Mouse (Mus musculus) lung, embryonic 14.5 days (tissue): ENCODE results near the gene Olfr250. TPM values are rescaled to one million over a fixed set of nuclear protein-coding genes. Genes with fewer than 3 reads are reported as not detected.
A peak's percentile ranks its signal among the peaks of the same experiment; 100 is the strongest.
"Not testable (repeated sequence)": the region's sequence is repeated elsewhere in the genome, so short reads cannot be mapped to it uniquely, and the experiment has no call there.

Experiments used
- ATAC-seq: fragments of 200-750 bp; cut with Nextera tagmentation; 2 replicates; pipeline ENCODE4 v1.8.0; 2017; ENCODE audit warnings: mild to moderate bottlenecking, moderate TSS enrichment, moderate library complexity; ENCODE audit not compliant: insufficient read depth
- DNase-seq: peaks from one replicate; pipeline ENCODE4 v3.0.0-alpha.2; 2015
- H3K27ac ChIP-seq: fragments of 300-500 bp; sonication (generic); 2 replicates; pipeline ENCODE4 v1.5.1; 2014; ENCODE audit warnings: low read depth, mild to moderate bottlenecking, moderate library complexity
- H3K27me3 ChIP-seq: fragments of 300-500 bp; sonication (generic); 2 replicates; pipeline ENCODE4 v1.6.1; 2014; ENCODE audit warnings: low read length, control low read depth; ENCODE audit not compliant: insufficient read depth
- H3K36me3 ChIP-seq: fragments of 300-500 bp; sonication (generic); 2 replicates; pipeline ENCODE4 v1.6.1; 2014; ENCODE audit warnings: control low read depth; ENCODE audit not compliant: insufficient read depth
- H3K4me1 ChIP-seq: fragments of 300-500 bp; sonication (generic); 2 replicates; pipeline ENCODE4 v1.6.1; 2014; ENCODE audit warnings: antibody characterized with exemption, control low read depth; ENCODE audit not compliant: insufficient read depth
- H3K4me2 ChIP-seq: fragments of 300-500 bp; sonication (generic); 2 replicates; pipeline ENCODE4 v1.6.1; 2014; ENCODE audit warnings: mild to moderate bottlenecking
- H3K4me3 ChIP-seq: fragments of 300-500 bp; sonication (generic); 2 replicates; pipeline ENCODE4 v1.5.1; 2014; ENCODE audit warnings: low read depth, low read length
- H3K9ac ChIP-seq: fragments of 300-500 bp; sonication (generic); 2 replicates; pipeline ENCODE4 v1.6.1; 2014
- H3K9me3 ChIP-seq: fragments of 300-500 bp; sonication (generic); 2 replicates; pipeline ENCODE4 v1.6.1; 2016; ENCODE audit warnings: low read depth, low read length, control low read depth
- CTCF ChIP-seq: IDR thresholded peaks from 2 replicates; pipeline ENCODE4 v1.5.1; 2016; ENCODE audit warnings: antibody characterized with exemption, low read depth
- WGBS: fragments of 180-500 bp; shearing (Covaris S2); extraction: QIAGEN DNeasy Blood & Tissue Kit; methylation state at CpG from one replicate; pipeline ENCODE4 v1.1.7; 2014; 5-methylcytosine and 5-hydroxymethylcytosine counted together
- polyA plus RNA-seq: library from polyadenylated mRNA; unstranded; fragments of >200 nt; fragmentation: Nextera tagmentation; extraction: Ambion mirVana; gene quantifications from 2 replicates; pipeline ENCODE4 v1.2.1, GENCODE M21; 2014

Gene Olfr250
- polyA plus RNA-seq = not detected in 2 replicates

GRCm38 (mm10) chr9:38366596-38366995 is at the start of gene Olfr250:
Gene Olfr250 (plus strand): TSS chr9:38366896.
- DNase-seq = no peak
- H3K36me3 ChIP-seq = no peaks in the 10 kb centered on the region
- no peaks in the 10 kb centered on the region for H3K4me1 ChIP-seq
- WGBS = 90% methylated on average over 2 of the region's 2 CpGs
- no peak within 1 kb of the TSS for H3K27ac ChIP-seq
- H3K4me3 ChIP-seq = no peak within 1 kb of the TSS
- no peak within 1 kb of the TSS for H3K4me2 ChIP-seq
- no peaks in the 10 kb centered on the region for H3K9me3 ChIP-seq
- TF ChIP-seq CTCF = no peak
- H3K27me3 ChIP-seq = no peaks in the 10 kb centered on the region
- H3K9ac ChIP-seq = no peak within 1 kb of the TSS
- ATAC-seq = no peak

GRCm38 (mm10) chr9:38328760-38329159 is 37.9 kb upstream of the Olfr250 start, which contains the start of gene Olfr25:
Gene Olfr25 (plus strand): TSS chr9:38329060.
- no peaks in the 10 kb centered on the region for H3K4me1 ChIP-seq
- ATAC-seq = no peak
- no peak for TF ChIP-seq CTCF

GRCm38 (mm10) chr9:38348111-38348510 is 18.6 kb upstream of the Olfr250 start, which contains the start of gene Olfr898:
Gene Olfr898 (plus strand): TSS chr9:38348411.
- no peak within 1 kb of the TSS for H3K4me2 ChIP-seq
- ATAC-seq = no peak

More at GRCm38 (mm10) chr9:38328760-38329159, 37.9 kb upstream of the Olfr250 start, which contains the start of gene Olfr25:
- Histone ChIP-seq H3K27ac (no peak within 1 kb of the TSS), H3K27me3 (no peaks in the 10 kb centered on the region), H3K4me3 (no peak within 1 kb of the TSS), H3K9me3 (no peaks in the 10 kb centered on the region), H3K36me3 (no peaks in the 10 kb centered on the region), H3K9ac (no peak within 1 kb of the TSS), H3K4me2 (no peak within 1 kb of the TSS)
- 76% methylated on average over 3 of the region's 3 CpGs for WGBS
- DNase-seq = no peak

GRCm38 (mm10) chr9:38376786-38377185 is 10.1 kb downstream of the Olfr250 start, which contains the start of gene Olfr251:
Gene Olfr251 (plus strand): TSS chr9:38377086.
- WGBS = 48% methylated on average over 2 of the region's 2 CpGs
- no peaks in the 10 kb centered on the region for H3K36me3 ChIP-seq

More at GRCm38 (mm10) chr9:38348111-38348510, 18.6 kb upstream of the Olfr250 start, which contains the start of gene Olfr898:
- no peaks in the 10 kb centered on the region for H3K9me3 ChIP-seq
- no peaks in the 10 kb centered on the region for H3K4me1 ChIP-seq
- no peaks in the 10 kb centered on the region for H3K36me3 ChIP-seq
- no peak for DNase-seq
- WGBS = 92% methylated on average over 4 of the region's 4 CpGs
- no peaks in the 10 kb centered on the region for H3K27me3 ChIP-seq
- H3K4me3 ChIP-seq = no peak within 1 kb of the TSS
- TF ChIP-seq CTCF = no peak
- H3K9ac ChIP-seq = no peak within 1 kb of the TSS
- H3K27ac ChIP-seq = no peak within 1 kb of the TSS

GRCm38 (mm10) chr9:38401398-38401797 is 34.7 kb downstream of the Olfr250 start, which contains the start of gene Olfr147:
Gene Olfr147 (plus strand): TSS chr9:38401698.
- H3K27ac ChIP-seq = no peak within 1 kb of the TSS
- no peak for ATAC-seq
- H3K36me3 ChIP-seq = no peaks in the 10 kb centered on the region
- no peak within 1 kb of the TSS for H3K9ac ChIP-seq
- 80% methylated on average over 1 of the region's 1 CpGs for WGBS
- no peak for DNase-seq
- H3K4me3 ChIP-seq = no peak within 1 kb of the TSS
- TF ChIP-seq CTCF = no peak
- H3K9me3 ChIP-seq = no peaks in the 10 kb centered on the region
- H3K27me3 ChIP-seq = no peaks in the 10 kb centered on the region
- no peak within 1 kb of the TSS for H3K4me2 ChIP-seq
- H3K4me1 ChIP-seq = no peaks in the 10 kb centered on the region

More at GRCm38 (mm10) chr9:38376786-38377185, 10.1 kb downstream of the Olfr250 start, which contains the start of gene Olfr251:
- H3K9ac ChIP-seq = no peak within 1 kb of the TSS
- no peak within 1 kb of the TSS for H3K4me2 ChIP-seq
- no peak for TF ChIP-seq CTCF
- no peak for ATAC-seq
- H3K4me3 ChIP-seq = no peak within 1 kb of the TSS
- no peaks in the 10 kb centered on the region for H3K9me3 ChIP-seq
- no peak for DNase-seq
- no peak within 1 kb of the TSS for H3K27ac ChIP-seq
- no peaks in the 10 kb centered on the region for H3K27me3 ChIP-seq
- H3K4me1 ChIP-seq = no peaks in the 10 kb centered on the region

- H3K27me3 ChIP-seq, ATAC-seq, H3K27ac ChIP-seq, H3K9me3 ChIP-seq, H3K4me3 ChIP-seq, DNase-seq, H3K9ac ChIP-seq, H3K4me1 ChIP-seq, H3K4me2 ChIP-seq, H3K36me3 ChIP-seq: not testable (repeated sequence)
- WGBS = 92% methylated on average over 3 of the region's 3 CpGs
Measured at GRCm38 (mm10) chr9:38407502-38407901, 40.8 kb downstream of the Olfr250 start.

- not testable (repeated sequence) for H3K27me3 ChIP-seq, ATAC-seq, H3K9me3 ChIP-seq, H3K36me3 ChIP-seq, H3K27ac ChIP-seq, H3K4me1 ChIP-seq, H3K4me2 ChIP-seq, H3K4me3 ChIP-seq, H3K9ac ChIP-seq
- peak; percentile 70 for DNase-seq
- WGBS = 86% methylated on average over 14 of the region's 14 CpGs
Measured at GRCm38 (mm10) chr9:38413502-38413901, 46.8 kb downstream of the Olfr250 start.

Other genes with a start within 250 kb of the Olfr250 start
- not detected in 2 replicates for gene Olfr890, start 224.4 kb upstream of the Olfr250 start, polyA plus RNA-seq
- gene Olfr891, start 186.1 kb upstream of the Olfr250 start, polyA plus RNA-seq = not detected in 2 replicates
- gene Olfr893, start 158.5 kb upstream of the Olfr250 start, polyA plus RNA-seq = not detected in 2 replicates
- gene Olfr894, start 148.8 kb upstream of the Olfr250 start, polyA plus RNA-seq = not detected in 2 replicates
- not detected in 2 replicates for gene Olfr143, start 114.1 kb upstream of the Olfr250 start, polyA plus RNA-seq
- not detected in 2 replicates for gene Olfr895, start 99.0 kb upstream of the Olfr250 start, polyA plus RNA-seq
- not detected in 2 replicates for gene Olfr896-ps1, start 75.8 kb upstream of the Olfr250 start, polyA plus RNA-seq
- not detected in 2 replicates for gene Olfr25, start 37.8 kb upstream of the Olfr250 start, polyA plus RNA-seq
- gene Olfr898, start 18.5 kb upstream of the Olfr250 start, polyA plus RNA-seq = not detected in 2 replicates
- gene Olfr251, start 10.2 kb downstream of the Olfr250 start, polyA plus RNA-seq = not detected in 2 replicates
- gene Olfr147, start 34.8 kb downstream of the Olfr250 start, polyA plus RNA-seq = not detected in 2 replicates
- gene Olfr901, start 62.6 kb downstream of the Olfr250 start, polyA plus RNA-seq = not detected in 2 replicates
- gene Olfr902, start 80.8 kb downstream of the Olfr250 start, polyA plus RNA-seq = not detected in 2 replicates
- not detected in 2 replicates for gene Olfr904, start 96.2 kb downstream of the Olfr250 start, polyA plus RNA-seq
- gene Olfr905, start 104.2 kb downstream of the Olfr250 start, polyA plus RNA-seq = not detected in 2 replicates
- not detected in 2 replicates for gene Olfr906, start 120.2 kb downstream of the Olfr250 start, polyA plus RNA-seq
- not detected in 2 replicates for gene Olfr907, start 128.9 kb downstream of the Olfr250 start, polyA plus RNA-seq
- not detected in 2 replicates for gene Olfr911-ps1, start 154.7 kb downstream of the Olfr250 start, polyA plus RNA-seq
- gene Olfr910, start 171.0 kb downstream of the Olfr250 start, polyA plus RNA-seq = not detected in 2 replicates
- gene Olfr912, start 213.3 kb downstream of the Olfr250 start, polyA plus RNA-seq = not detected in 2 replicates
- not detected in 2 replicates for gene Olfr913, start 225.9 kb downstream of the Olfr250 start, polyA plus RNA-seq
- not detected in 2 replicates for gene Olfr914, start 238.2 kb downstream of the Olfr250 start, polyA plus RNA-seq